Mouse (Mus musculus) lung, embryonic 16.5 days (tissue): ENCODE results near the gene Ociad1. TPM values are rescaled to one million over a fixed set of nuclear protein-coding genes. Genes with fewer than 3 reads are reported as not detected.
A peak's percentile ranks its signal among the peaks of the same experiment; 100 is the strongest.
"Not testable (repeated sequence)": the region's sequence is repeated elsewhere in the genome, so short reads cannot be mapped to it uniquely, and the experiment has no call there.

Source experiments
- ATAC-seq: fragments of 200-750 bp; cut with Nextera tagmentation; 2 replicates; pipeline ENCODE4 v1.8.0; 2017; ENCODE audit warnings: low read depth, mild to moderate bottlenecking, moderate library complexity
- H3K27ac ChIP-seq: fragments of 300-500 bp; sonication (generic); 2 replicates; pipeline ENCODE4 v1.5.1; 2014; ENCODE audit warnings: mild to moderate bottlenecking, control low read depth, low read length
- H3K27me3 ChIP-seq: fragments of 300-500 bp; sonication (generic); 2 replicates; pipeline ENCODE4 v1.6.1; 2014; ENCODE audit warnings: low read depth, low read length, mixed read lengths; ENCODE audit not compliant: control insufficient read depth, insufficient read depth
- H3K36me3 ChIP-seq: fragments of 300-500 bp; sonication (generic); 2 replicates; pipeline ENCODE4 v1.6.1; 2014; ENCODE audit warnings: low read length; ENCODE audit not compliant: control insufficient read depth, insufficient read depth
- H3K4me1 ChIP-seq: fragments of 300-500 bp; sonication (generic); replicated peaks from 2 replicates; pipeline ENCODE4 v1.6.1; 2014; ENCODE audit warnings: low read length, mixed read lengths; ENCODE audit not compliant: control insufficient read depth, insufficient read depth
- H3K4me2 ChIP-seq: fragments of 300-500 bp; sonication (generic); 2 replicates; pipeline ENCODE4 v1.6.1; 2014; ENCODE audit warnings: low read depth, low read length, control low read depth
- H3K4me3 ChIP-seq: fragments of 300-500 bp; sonication (generic); 2 replicates; pipeline ENCODE4 v1.5.1; 2014; ENCODE audit warnings: mild to moderate bottlenecking, low read length, control low read depth
- H3K9ac ChIP-seq: fragments of 300-500 bp; sonication (generic); 2 replicates; pipeline ENCODE4 v1.6.1; 2014; ENCODE audit warnings: low read length, control low read depth
- H3K9me3 ChIP-seq: fragments of 300-500 bp; sonication (generic); 2 replicates; pipeline ENCODE4 v1.6.1; 2016; ENCODE audit warnings: low read length; ENCODE audit not compliant: control insufficient read depth
- WGBS: fragments of 180-500 bp; shearing (Covaris S2); extraction: QIAGEN DNeasy Blood & Tissue Kit; methylation state at CpG from one replicate; pipeline ENCODE4 v1.1.7; 2014; 5-methylcytosine and 5-hydroxymethylcytosine counted together
- polyA plus RNA-seq: library from polyadenylated mRNA; unstranded; fragments of >200 nt; fragmentation: Nextera tagmentation; extraction: Ambion mirVana; gene quantifications from 2 replicates; pipeline ENCODE4 v1.2.1, GENCODE M21; 2015

Gene Ociad1
- polyA plus RNA-seq, 1 experiment from 2014 or later, result 231 TPM

- Histone ChIP-seq H3K9ac (no peak overlapping the region), H3K36me3 (peaks cover 4% of the 10 kb centered on the region), H3K4me1 (no peaks in the 10 kb centered on the region), H3K4me2 (no peak overlapping the region), H3K27ac (no peak overlapping the region), H3K9me3 (no peaks in the 10 kb centered on the region), H3K4me3 (no peak overlapping the region), H3K27me3 (no peaks in the 10 kb centered on the region)
- 89% methylated on average over 5 of the region's 5 CpGs for WGBS
- no peak for ATAC-seq
These were observed 26.7 kb downstream of the Ociad1 start for GRCm38 (mm10) chr5:73319306-73319705.

GRCm38 (mm10) chr5:73322684-73323083, 30.1 kb downstream of the Ociad1 start:
- not testable (repeated sequence) for H3K4me3 ChIP-seq, H3K4me2 ChIP-seq, H3K27me3 ChIP-seq, H3K9me3 ChIP-seq, H3K4me1 ChIP-seq, H3K36me3 ChIP-seq, ATAC-seq, H3K9ac ChIP-seq, H3K27ac ChIP-seq
- 80% methylated on average over 1 of the region's 1 CpGs for WGBS

GRCm38 (mm10) chr5:73323602-73324001, 31.0 kb downstream of the Ociad1 start:
- H3K27ac ChIP-seq, result no peak overlapping the region
- no peaks in the 10 kb centered on the region for H3K9me3 ChIP-seq
- ATAC-seq, result no peak
- H3K4me3 ChIP-seq, result no peak overlapping the region
- no peaks in the 10 kb centered on the region for H3K27me3 ChIP-seq
- H3K36me3 ChIP-seq, result no peaks in the 10 kb centered on the region
- H3K9ac ChIP-seq, result no peak overlapping the region
- WGBS, result 77% methylated on average over 5 of the region's 5 CpGs
- no peaks in the 10 kb centered on the region for H3K4me1 ChIP-seq
- H3K4me2 ChIP-seq, result no peak overlapping the region

GRCm38 (mm10) chr5:73324526-73325170, 32.1 kb downstream of the Ociad1 start:
- WGBS, result 68% methylated on average over 8 of the region's 8 CpGs
- no peaks in the 10 kb centered on the region for H3K9me3 ChIP-seq
- H3K27me3 ChIP-seq, result no peaks in the 10 kb centered on the region
- H3K9ac ChIP-seq, result no peak overlapping the region
- no peak overlapping the region for H3K4me2 ChIP-seq
- H3K4me1 ChIP-seq, result no peaks in the 10 kb centered on the region
- H3K4me3 ChIP-seq, result no peak overlapping the region
- no peak overlapping the region for H3K27ac ChIP-seq
- H3K36me3 ChIP-seq, result no peaks in the 10 kb centered on the region
- no peak for ATAC-seq

- H3K27me3 ChIP-seq, result no peaks in the 10 kb centered on the region
- no peak overlapping the region for H3K4me2 ChIP-seq
- no peak for ATAC-seq
- 16% methylated on average over 4 of the region's 4 CpGs for WGBS
- no peak overlapping the region for H3K4me3 ChIP-seq
- peaks cover 4% of the 10 kb centered on the region; the same call in 1 of the 2 replicates for H3K4me1 ChIP-seq
- no peaks in the 10 kb centered on the region for H3K36me3 ChIP-seq
- H3K9ac ChIP-seq, result no peak overlapping the region
- peak overlapping the region; percentile 3 for H3K27ac ChIP-seq
- H3K9me3 ChIP-seq, result no peaks in the 10 kb centered on the region
These were observed 38.4 kb downstream of the Ociad1 start for GRCm38 (mm10) chr5:73331002-73331401.

- H3K4me2 ChIP-seq, result peak overlapping the region; percentile 28; the same call in 1 of the 2 replicates
- ATAC-seq, result peak; percentile 48
- H3K9ac ChIP-seq, result no peak overlapping the region
- no peaks in the 10 kb centered on the region; the same call in 1 of the 2 replicates for H3K27me3 ChIP-seq
- no peaks in the 10 kb centered on the region for H3K36me3 ChIP-seq
- peaks cover 2% of the 10 kb centered on the region; the same call in 1 of the 2 replicates for H3K4me1 ChIP-seq
- peak overlapping the region; percentile 58 for H3K27ac ChIP-seq
- no peak overlapping the region for H3K4me3 ChIP-seq
- H3K9me3 ChIP-seq, result no peaks in the 10 kb centered on the region
- 12% methylated on average over 5 of the region's 5 CpGs for WGBS
These were observed 43.9 kb downstream of the Ociad1 start for GRCm38 (mm10) chr5:73336448-73336847.

- Histone ChIP-seq H3K36me3 (no peaks in the 10 kb centered on the region), H3K27ac (peak overlapping the region; percentile 70), H3K4me1 (peaks cover 2% of the 10 kb centered on the region; the same call in 1 of the 2 replicates), H3K4me2 (peak overlapping the region; percentile 85), H3K4me3 (peak overlapping the region; percentile 62), H3K9ac (peak overlapping the region; percentile 76), H3K9me3 (no peaks in the 10 kb centered on the region), H3K27me3 (no peaks in the 10 kb centered on the region; the same call in 1 of the 2 replicates)
- 3% methylated on average over 38 of the region's 41 CpGs for WGBS
- peak; percentile 71 for ATAC-seq
These were observed 45.6 kb downstream of the Ociad1 start for GRCm38 (mm10) chr5:73337961-73338831.

GRCm38 (mm10) chr5:73338832-73339163, 46.2 kb downstream of the Ociad1 start:
- 50% methylated on average over 14 of the region's 14 CpGs for WGBS
- no peak for ATAC-seq
- no peaks in the 10 kb centered on the region for H3K36me3 ChIP-seq
- H3K4me3 ChIP-seq, result peak overlapping the region; percentile 62
- no peaks in the 10 kb centered on the region for H3K9me3 ChIP-seq
- peak overlapping the region; percentile 76 for H3K9ac ChIP-seq
- H3K4me2 ChIP-seq, result peak overlapping the region; percentile 85
- H3K27ac ChIP-seq, result no peak overlapping the region; the same call in 1 of the 2 replicates
- H3K27me3 ChIP-seq, result no peaks in the 10 kb centered on the region; the same call in 1 of the 2 replicates
- H3K4me1 ChIP-seq, result peaks cover 2% of the 10 kb centered on the region; the same call in 1 of the 2 replicates
